Mouse (Mus musculus): ENCODE data around the gene Metap2. TPM values are rescaled to one million over a fixed set of nuclear protein-coding genes. Genes with fewer than 3 reads are reported as not detected.

The Metap2 gene
- 290 and 301 TPM in 2 replicates for polyA plus RNA-seq (2016; fragmentation: Nextera tagmentation; extraction: Ambion mirVana)

GRCm38 (mm10) chr10:93897043-93897646, at the start of gene Metap2:
Gene Metap2 (minus strand): TSS chr10:93897093.
- no peak for ATAC-seq
- 0 out of 2 replicates have a peak within 1 kb of the TSS, but pooled peaks have one; percentile 2 for H3K9ac ChIP-seq
- WGBS (ENCODE audit: insufficient replicate concordance), result 70% methylated on average over 7 of the region's 7 CpGs

GRCm38 (mm10) chr10:93945843-93946499, 49.1 kb upstream of the Metap2 start:
- H3K36me3 ChIP-seq, result no peaks in the 10 kb centered on the region
- H3K9ac ChIP-seq, result no peak overlapping the region
- peak; percentile 46 for ATAC-seq
- 55% methylated on average over 9 of the region's 9 CpGs for WGBS (ENCODE audit: insufficient replicate concordance)
- H3K9me3 ChIP-seq (replicated peaks), result no peaks in the 10 kb centered on the region
- peaks cover 2% of the 10 kb centered on the region; the same call in 1 of the 2 replicates for H3K27me3 ChIP-seq (replicated peaks)
- H3K4me1 ChIP-seq, result peaks cover 5% of the 10 kb centered on the region; the same call in 1 of the 2 replicates
- no peak overlapping the region for H3K27ac ChIP-seq
- H3K4me2 ChIP-seq, result no peak overlapping the region
- H3K4me3 ChIP-seq, result no peak overlapping the region

More at GRCm38 (mm10) chr10:93897043-93897646, at the start of gene Metap2:
- Histone ChIP-seq H3K36me3 (no peaks in the 10 kb centered on the region), H3K27ac (no peak within 1 kb of the TSS), H3K9me3 (replicated peaks) (no peaks in the 10 kb centered on the region), H3K4me3 (no peak within 1 kb of the TSS), H3K4me1 (peaks cover 39% of the 10 kb centered on the region), H3K27me3 (replicated peaks) (peaks cover 13% of the 10 kb centered on the region), H3K4me2 (no peak within 1 kb of the TSS)

- H3K9me3 ChIP-seq (replicated peaks), result no peaks in the 10 kb centered on the region
- H3K9ac ChIP-seq, result no peak overlapping the region
- H3K4me1 ChIP-seq, result peaks cover 5% of the 10 kb centered on the region; the same call in 1 of the 2 replicates
- H3K4me2 ChIP-seq, result no peak overlapping the region
- no peak overlapping the region for H3K4me3 ChIP-seq
- peaks cover 2% of the 10 kb centered on the region; the same call in 1 of the 2 replicates for H3K27me3 ChIP-seq (replicated peaks)
- no peaks in the 10 kb centered on the region for H3K36me3 ChIP-seq
- no peak overlapping the region for H3K27ac ChIP-seq
- no peak for ATAC-seq
- 41% methylated on average over 4 of the region's 4 CpGs for WGBS (ENCODE audit: insufficient replicate concordance)
Observed at GRCm38 (mm10) chr10:93945364-93945763, 48.5 kb upstream of the Metap2 start.

- H3K27ac ChIP-seq, result no peak overlapping the region
- no peaks in the 10 kb centered on the region for H3K9me3 ChIP-seq (replicated peaks)
- 50% methylated on average over 5 of the region's 5 CpGs for WGBS (ENCODE audit: insufficient replicate concordance)
- ATAC-seq, result no peak
- no peak overlapping the region for H3K4me2 ChIP-seq
- no peak overlapping the region for H3K4me3 ChIP-seq
- H3K4me1 ChIP-seq, result peaks cover 5% of the 10 kb centered on the region; the same call in 1 of the 2 replicates
- H3K27me3 ChIP-seq (replicated peaks), result peaks cover 2% of the 10 kb centered on the region; the same call in 1 of the 2 replicates
- H3K36me3 ChIP-seq, result no peaks in the 10 kb centered on the region
- H3K9ac ChIP-seq, result no peak overlapping the region
Observed at GRCm38 (mm10) chr10:93944241-93944640, 47.3 kb upstream of the Metap2 start.

GRCm38 (mm10) chr10:93940279-93940678, 43.4 kb upstream of the Metap2 start:
- no peak overlapping the region for H3K4me2 ChIP-seq
- 75% methylated on average over 5 of the region's 5 CpGs for WGBS (ENCODE audit: insufficient replicate concordance)
- H3K27ac ChIP-seq, result no peak overlapping the region

GRCm38 (mm10) chr10:93939676-93940075, 42.8 kb upstream of the Metap2 start:
- Histone ChIP-seq H3K4me1 (no peaks in the 10 kb centered on the region; the same call in 1 of the 2 replicates), H3K27ac (no peak overlapping the region), H3K9me3 (replicated peaks) (no peaks in the 10 kb centered on the region), H3K27me3 (replicated peaks) (peaks cover 7% of the 10 kb centered on the region; the same call in 1 of the 2 replicates), H3K9ac (no peak overlapping the region), H3K36me3 (no peaks in the 10 kb centered on the region), H3K4me3 (no peak overlapping the region), H3K4me2 (no peak overlapping the region)
- WGBS (ENCODE audit: insufficient replicate concordance), result 78% methylated on average over 8 of the region's 8 CpGs
- no peak for ATAC-seq

More at GRCm38 (mm10) chr10:93940279-93940678, 43.4 kb upstream of the Metap2 start:
- Histone ChIP-seq H3K9me3 (replicated peaks) (no peaks in the 10 kb centered on the region), H3K36me3 (no peaks in the 10 kb centered on the region), H3K27me3 (replicated peaks) (0 out of 2 replicates have a peak, but pooled peaks cover 7% of the 10 kb centered on the region), H3K4me1 (peaks cover 2% of the 10 kb centered on the region; the same call in 1 of the 2 replicates), H3K4me3 (no peak overlapping the region), H3K9ac (no peak overlapping the region)
- no peak for ATAC-seq

GRCm38 (mm10) chr10:93938844-93939271, 42.0 kb upstream of the Metap2 start:
- H3K4me2 ChIP-seq, result no peak overlapping the region
- H3K4me3 ChIP-seq, result no peak overlapping the region
- WGBS (ENCODE audit: insufficient replicate concordance), result 81% methylated on average over 20 of the region's 20 CpGs
- H3K27me3 ChIP-seq (replicated peaks), result peaks cover 10% of the 10 kb centered on the region; the same call in 1 of the 2 replicates
- H3K36me3 ChIP-seq, result no peaks in the 10 kb centered on the region
- no peaks in the 10 kb centered on the region for H3K9me3 ChIP-seq (replicated peaks)
- H3K4me1 ChIP-seq, result no peaks in the 10 kb centered on the region
- H3K27ac ChIP-seq, result no peak overlapping the region
- no peak for ATAC-seq
- H3K9ac ChIP-seq, result no peak overlapping the region

- peaks cover 43% of the 10 kb centered on the region; the same call in 1 of the 2 replicates for H3K27me3 ChIP-seq (replicated peaks)
- ATAC-seq, result no peak
- H3K4me1 ChIP-seq, result no peaks in the 10 kb centered on the region
- H3K4me2 ChIP-seq, result no peak overlapping the region
- no peaks in the 10 kb centered on the region for H3K9me3 ChIP-seq (replicated peaks)
- no peak overlapping the region for H3K4me3 ChIP-seq
- no peaks in the 10 kb centered on the region for H3K36me3 ChIP-seq
- no peak overlapping the region for H3K9ac ChIP-seq
- H3K27ac ChIP-seq, result no peak overlapping the region
- 69% methylated on average over 9 of the region's 9 CpGs for WGBS (ENCODE audit: insufficient replicate concordance)
Observed at GRCm38 (mm10) chr10:93933980-93934379, 37.1 kb upstream of the Metap2 start.

GRCm38 (mm10) chr10:93932861-93933260, 36.0 kb upstream of the Metap2 start:
- 71% methylated on average over 5 of the region's 5 CpGs for WGBS (ENCODE audit: insufficient replicate concordance)
- peaks cover 40% of the 10 kb centered on the region; the same call in 1 of the 2 replicates for H3K27me3 ChIP-seq (replicated peaks)

GRCm38 (mm10) chr10:93932020-93932419, 35.1 kb upstream of the Metap2 start:
- H3K36me3 ChIP-seq, result no peaks in the 10 kb centered on the region
- H3K27me3 ChIP-seq (replicated peaks), result peaks cover 40% of the 10 kb centered on the region; the same call in 1 of the 2 replicates
- no peaks in the 10 kb centered on the region for H3K4me1 ChIP-seq
- H3K4me3 ChIP-seq, result no peak overlapping the region
- H3K9me3 ChIP-seq (replicated peaks), result no peaks in the 10 kb centered on the region
- WGBS (ENCODE audit: insufficient replicate concordance), result 62% methylated on average over 5 of the region's 5 CpGs
- no peak overlapping the region for H3K9ac ChIP-seq
- no peak for ATAC-seq
- H3K4me2 ChIP-seq, result no peak overlapping the region
- no peak overlapping the region for H3K27ac ChIP-seq

More at GRCm38 (mm10) chr10:93932861-93933260, 36.0 kb upstream of the Metap2 start:
- Histone ChIP-seq H3K9me3 (replicated peaks) (no peaks in the 10 kb centered on the region), H3K27ac (no peak overlapping the region), H3K4me1 (no peaks in the 10 kb centered on the region), H3K9ac (no peak overlapping the region), H3K4me2 (no peak overlapping the region), H3K4me3 (no peak overlapping the region), H3K36me3 (no peaks in the 10 kb centered on the region)
- ATAC-seq, result no peak

- H3K36me3 ChIP-seq, result no peaks in the 10 kb centered on the region
- H3K9ac ChIP-seq, result no peak overlapping the region
- H3K27ac ChIP-seq, result no peak overlapping the region
- WGBS (ENCODE audit: insufficient replicate concordance), result 68% methylated on average over 9 of the region's 9 CpGs
- no peak overlapping the region for H3K4me3 ChIP-seq
- no peaks in the 10 kb centered on the region for H3K9me3 ChIP-seq (replicated peaks)
- no peak overlapping the region for H3K4me2 ChIP-seq
- no peak for ATAC-seq
- no peaks in the 10 kb centered on the region for H3K4me1 ChIP-seq
- H3K27me3 ChIP-seq (replicated peaks), result peaks cover 40% of the 10 kb centered on the region; the same call in 1 of the 2 replicates
Observed at GRCm38 (mm10) chr10:93931431-93931830, 34.5 kb upstream of the Metap2 start.

GRCm38 (mm10) chr10:93930236-93930824, 33.4 kb upstream of the Metap2 start:
- H3K27ac ChIP-seq, result no peak overlapping the region
- no peak overlapping the region for H3K9ac ChIP-seq
- H3K4me3 ChIP-seq, result no peak overlapping the region
- no peaks in the 10 kb centered on the region for H3K4me1 ChIP-seq
- H3K4me2 ChIP-seq, result no peak overlapping the region
- WGBS (ENCODE audit: insufficient replicate concordance), result 63% methylated on average over 4 of the region's 4 CpGs
- no peaks in the 10 kb centered on the region for H3K36me3 ChIP-seq
- ATAC-seq, result no peak
- H3K27me3 ChIP-seq (replicated peaks), result peaks cover 40% of the 10 kb centered on the region; the same call in 1 of the 2 replicates
- H3K9me3 ChIP-seq (replicated peaks), result no peaks in the 10 kb centered on the region
